Mouse (Mus musculus) neural tube, embryonic 11.5 days (tissue): ENCODE results near the gene Pou1f1. TPM values are rescaled to one million over a fixed set of nuclear protein-coding genes. Genes with fewer than 3 reads are reported as not detected.
A peak's percentile ranks its signal among the peaks of the same experiment; 100 is the strongest.

Experiments used
- ATAC-seq: fragments of 200-750 bp; cut with Nextera tagmentation; 2 replicates; pipeline ENCODE4 v1.8.0; 2017; ENCODE audit warnings: moderate number of reproducible peaks, mild to moderate bottlenecking, moderate TSS enrichment, moderate library complexity; ENCODE audit not compliant: insufficient read depth, low FRiP score, low TSS enrichment
- DNase-seq: peaks from one replicate; pipeline ENCODE4 v3.0.0-alpha.2; 2015; ENCODE audit warnings: low spot score
- H3K27ac ChIP-seq: fragments of 300-500 bp; sonication (generic); 2 replicates; pipeline ENCODE4 v1.5.1; 2014; ENCODE audit warnings: low read depth, mild to moderate bottlenecking, low read length
- H3K27me3 ChIP-seq: fragments of 300-500 bp; sonication (generic); 2 replicates; pipeline ENCODE4 v1.6.1; 2014; ENCODE audit warnings: mild to moderate bottlenecking, low read length, mixed read lengths; ENCODE audit not compliant: control insufficient read depth, insufficient read depth
- H3K36me3 ChIP-seq: fragments of 300-500 bp; sonication (generic); 2 replicates; pipeline ENCODE4 v1.6.1; 2014; ENCODE audit warnings: mild to moderate bottlenecking, low read length, moderate library complexity, mixed read lengths; ENCODE audit not compliant: control insufficient read depth, insufficient read depth
- H3K4me1 ChIP-seq: fragments of 300-500 bp; sonication (generic); 2 replicates; pipeline ENCODE4 v1.6.1; 2014; ENCODE audit warnings: low read length, mixed read lengths; ENCODE audit not compliant: control insufficient read depth, insufficient read depth
- H3K4me2 ChIP-seq: fragments of 300-500 bp; sonication (generic); 2 replicates; pipeline ENCODE4 v1.6.1; 2014; ENCODE audit warnings: low read depth, mild to moderate bottlenecking, moderate library complexity
- H3K4me3 ChIP-seq: fragments of 300-500 bp; sonication (generic); 2 replicates; pipeline ENCODE4 v1.5.1; 2014; ENCODE audit warnings: low read depth, low read length
- H3K9ac ChIP-seq: fragments of 300-500 bp; sonication (generic); 2 replicates; pipeline ENCODE4 v1.6.1; 2014; ENCODE audit warnings: mild to moderate bottlenecking, low read length
- H3K9me3 ChIP-seq: fragments of 300-500 bp; sonication (generic); 2 replicates; pipeline ENCODE4 v1.6.1; 2016; ENCODE audit warnings: low read length; ENCODE audit not compliant: control insufficient read depth
- WGBS: fragments of 180-500 bp; shearing (Covaris S2); extraction: QIAGEN DNeasy Blood & Tissue Kit; methylation state at CpG from one replicate; pipeline ENCODE4 v1.1.7; 2014; 5-methylcytosine and 5-hydroxymethylcytosine counted together
- polyA plus RNA-seq: library from polyadenylated mRNA; unstranded; fragments of >200 nt; fragmentation: Nextera tagmentation; extraction: Ambion mirVana; gene quantifications from 2 replicates; pipeline ENCODE4 v1.2.1, GENCODE M21; 2014

Pou1f1 gene
- not detected in 2 replicates for polyA plus RNA-seq

DNA sequence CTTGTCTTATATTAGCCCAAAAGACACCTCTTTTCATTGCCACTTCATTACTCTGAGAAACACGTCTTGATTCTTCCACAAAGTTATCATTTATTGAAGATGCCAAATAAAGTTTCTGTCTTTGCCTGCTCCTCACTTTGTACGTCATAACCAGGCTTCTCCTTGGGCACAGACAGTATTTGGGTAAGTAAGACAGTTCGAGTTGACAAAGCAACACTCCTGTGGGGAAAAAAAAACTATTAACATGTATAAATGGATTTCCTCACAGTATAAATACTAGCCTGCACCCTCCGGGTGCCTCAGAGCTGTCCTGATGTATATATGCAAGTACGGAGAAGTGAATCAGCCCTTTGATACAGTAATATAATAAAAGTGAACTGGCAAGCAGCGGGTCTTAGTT lies at the start of gene Pou1f1:
Gene Pou1f1 (plus strand): TSS at position 301 of the 400 bp plus-strand sequence.
- Histone ChIP-seq H3K4me2 (no peak within 1 kb of the TSS), H3K36me3 (no peaks in the 10 kb centered on the region), H3K9ac (no peak within 1 kb of the TSS), H3K4me3 (no peak within 1 kb of the TSS), H3K27ac (no peak within 1 kb of the TSS), H3K9me3 (no peaks in the 10 kb centered on the region), H3K27me3 (no peaks in the 10 kb centered on the region), H3K4me1 (no peaks in the 10 kb centered on the region)
- WGBS: 84% methylated on average over 6 of the region's 6 CpGs
- DNase-seq: no peak
- no peak for ATAC-seq

DNA sequence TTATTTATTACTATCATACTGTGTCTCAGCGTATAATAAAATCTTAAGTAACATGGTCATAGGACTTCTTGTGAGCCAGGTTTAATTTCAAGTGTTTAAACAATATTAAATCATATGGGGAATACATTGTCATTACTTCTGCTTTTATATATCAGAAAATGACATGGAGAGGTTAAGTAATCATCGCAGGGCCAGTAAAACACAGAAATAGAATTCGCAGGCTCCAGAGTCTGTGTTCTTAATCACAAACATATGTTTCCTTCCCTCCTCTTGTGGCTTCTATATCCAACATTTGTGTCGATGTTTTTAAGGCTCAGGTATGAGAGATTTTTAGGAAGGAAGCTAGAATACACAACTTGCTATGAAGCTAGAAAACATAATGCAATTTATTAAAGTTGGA lies 49.7 kb upstream of the Pou1f1 start:
- H3K9me3 ChIP-seq: no peaks in the 10 kb centered on the region
- WGBS: 67% methylated on average over 4 of the region's 4 CpGs

DNA sequence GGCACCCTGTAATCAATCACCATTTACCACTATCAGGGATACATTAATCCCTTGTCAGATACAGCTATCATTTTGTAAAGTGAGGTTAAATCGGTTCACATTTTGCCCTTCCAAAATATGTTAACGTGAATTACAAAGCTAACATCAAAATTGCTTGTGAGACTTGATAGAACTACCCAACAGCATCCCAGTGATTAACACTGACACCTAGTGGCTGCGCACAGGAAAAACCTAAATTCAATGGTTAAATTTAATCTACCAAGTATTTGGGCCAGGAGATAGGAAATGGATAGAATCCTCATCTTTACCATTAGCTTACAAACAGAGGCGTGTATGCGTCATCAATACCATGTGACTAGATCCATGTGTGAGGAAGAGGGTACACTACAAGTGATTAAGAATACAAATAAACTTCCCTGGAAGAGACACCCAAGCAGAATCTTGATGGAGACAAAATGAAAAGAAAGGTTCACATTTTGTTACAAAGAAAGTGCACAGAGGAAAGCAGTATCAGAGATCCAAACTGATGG lies 47.8 kb upstream of the Pou1f1 start:
- Histone ChIP-seq H3K36me3 (no peaks in the 10 kb centered on the region), H3K27me3 (no peaks in the 10 kb centered on the region), H3K4me3 (no peak overlapping the region), H3K9ac (no peak overlapping the region), H3K4me1 (no peaks in the 10 kb centered on the region), H3K9me3 (no peaks in the 10 kb centered on the region), H3K4me2 (no peak overlapping the region), H3K27ac (no peak overlapping the region)
- peak; percentile 35 for DNase-seq
- WGBS: 25% methylated on average over 5 of the region's 5 CpGs
- ATAC-seq: no peak

More for the DNA sequence above, 49.7 kb upstream of the Pou1f1 start:
- no peaks in the 10 kb centered on the region for H3K4me1 ChIP-seq
- DNase-seq: no peak
- no peak overlapping the region for H3K4me2 ChIP-seq
- H3K36me3 ChIP-seq: no peaks in the 10 kb centered on the region
- H3K27me3 ChIP-seq: no peaks in the 10 kb centered on the region
- H3K9ac ChIP-seq: no peak overlapping the region
- no peak for ATAC-seq
- H3K27ac ChIP-seq: no peak overlapping the region
- H3K4me3 ChIP-seq: no peak overlapping the region

DNA sequence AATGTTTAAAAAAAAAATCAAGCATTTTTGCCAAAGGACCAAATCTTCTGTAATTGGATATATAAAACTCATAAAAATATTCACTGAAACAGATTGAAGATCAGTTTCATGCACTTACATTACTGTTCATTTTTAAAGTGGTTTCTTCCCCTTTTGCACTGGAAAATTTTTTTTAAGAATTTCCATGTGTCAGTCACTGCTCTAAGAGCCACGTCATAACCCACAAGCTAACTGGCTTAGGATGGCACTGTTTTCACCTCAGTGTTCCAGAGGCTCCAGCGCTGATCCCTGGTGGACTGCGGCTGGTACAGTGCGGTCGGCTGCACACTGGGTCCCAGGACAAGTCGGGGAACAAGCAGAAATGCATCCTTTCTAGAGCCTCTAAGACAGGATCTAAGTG lies 34.6 kb upstream of the Pou1f1 start:
- H3K4me2 ChIP-seq: no peak overlapping the region
- WGBS: 88% methylated on average over 6 of the region's 6 CpGs
- H3K36me3 ChIP-seq: no peaks in the 10 kb centered on the region
- DNase-seq: no peak
- no peak overlapping the region for H3K27ac ChIP-seq
- H3K9me3 ChIP-seq: no peaks in the 10 kb centered on the region
- ATAC-seq: no peak
- no peak overlapping the region for H3K4me3 ChIP-seq
- no peaks in the 10 kb centered on the region for H3K4me1 ChIP-seq
- no peak overlapping the region for H3K9ac ChIP-seq
- H3K27me3 ChIP-seq: no peaks in the 10 kb centered on the region

DNA sequence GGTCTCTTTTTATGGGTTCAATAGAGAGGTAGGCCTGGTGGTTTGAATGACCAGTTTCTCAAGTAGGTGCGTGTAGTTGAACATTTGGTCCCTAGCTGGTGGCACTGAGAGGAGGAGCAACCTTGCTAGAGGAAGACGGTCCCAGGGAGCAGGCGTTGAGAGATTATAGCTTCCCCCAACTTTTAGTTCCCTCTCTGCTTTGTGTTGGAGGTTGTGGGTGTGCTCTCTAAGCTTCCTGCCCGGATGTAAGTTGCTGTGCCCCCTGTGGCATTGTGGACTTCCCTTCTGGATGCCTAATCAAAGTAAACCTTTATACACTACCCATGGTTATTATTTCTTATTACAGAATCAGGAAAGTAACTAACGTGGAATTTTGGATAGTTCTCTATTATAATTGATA lies 24.3 kb upstream of the Pou1f1 start:
- no peak overlapping the region for H3K4me3 ChIP-seq
- ATAC-seq (no peak), DNase-seq (no peak)
- no peaks in the 10 kb centered on the region for H3K36me3 ChIP-seq
- no peak overlapping the region for H3K9ac ChIP-seq
- H3K27me3 ChIP-seq: no peaks in the 10 kb centered on the region
- WGBS: 71% methylated on average over 5 of the region's 5 CpGs
- H3K4me2 ChIP-seq: no peak overlapping the region
- H3K9me3 ChIP-seq: no peaks in the 10 kb centered on the region
- H3K27ac ChIP-seq: no peak overlapping the region
- H3K4me1 ChIP-seq: no peaks in the 10 kb centered on the region

DNA sequence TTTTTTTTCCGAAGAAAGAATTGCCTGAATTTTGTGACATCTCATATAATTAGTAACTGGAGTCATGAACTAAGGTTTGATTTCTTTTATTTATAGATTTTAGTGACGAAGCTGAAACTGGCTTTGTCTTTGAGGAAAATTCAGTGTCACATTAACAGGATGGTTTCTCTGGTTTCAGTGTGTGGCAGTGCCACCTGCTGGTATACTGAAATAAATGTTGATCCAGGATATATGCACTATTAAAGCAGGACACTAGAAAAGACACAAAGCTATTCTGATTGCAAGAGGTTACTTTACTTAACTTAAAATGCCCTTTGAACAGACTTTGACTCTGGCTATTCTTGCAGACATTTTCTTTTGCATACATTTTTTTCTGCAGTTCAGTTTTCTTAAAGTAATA lies 23.3 kb upstream of the Pou1f1 start:
- no peaks in the 10 kb centered on the region for H3K4me1 ChIP-seq
- no peak for ATAC-seq
- H3K9ac ChIP-seq: no peak overlapping the region
- no peaks in the 10 kb centered on the region for H3K27me3 ChIP-seq
- DNase-seq: peak; percentile 26
- H3K27ac ChIP-seq: no peak overlapping the region
- no peak overlapping the region for H3K4me2 ChIP-seq
- H3K4me3 ChIP-seq: no peak overlapping the region
- H3K36me3 ChIP-seq: no peaks in the 10 kb centered on the region
- no peaks in the 10 kb centered on the region for H3K9me3 ChIP-seq
- 53% methylated on average over 2 of the region's 2 CpGs for WGBS

DNA sequence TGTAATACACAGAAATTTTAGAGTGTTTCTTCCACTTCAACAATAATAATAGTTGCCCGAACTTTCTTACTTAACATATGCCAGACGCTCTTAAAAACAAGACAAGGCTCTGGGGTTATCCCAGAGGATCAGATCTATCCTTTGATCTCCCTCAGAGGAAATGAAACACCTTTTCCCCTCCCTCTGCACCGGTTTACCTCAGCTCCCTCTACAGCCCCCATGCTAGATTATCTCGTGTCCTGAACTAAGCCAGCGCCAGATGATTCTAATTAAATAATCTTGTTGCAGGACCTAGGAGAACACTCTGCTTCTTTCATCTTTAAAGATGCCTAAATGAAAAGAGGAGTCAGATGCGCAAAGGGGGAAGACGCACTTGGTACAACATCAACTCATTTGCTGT lies 6.1 kb upstream of the Pou1f1 start:
- no peaks in the 10 kb centered on the region for H3K36me3 ChIP-seq
- no peaks in the 10 kb centered on the region for H3K9me3 ChIP-seq
- H3K27me3 ChIP-seq: no peaks in the 10 kb centered on the region
- H3K4me3 ChIP-seq: no peak overlapping the region
- no peak overlapping the region for H3K9ac ChIP-seq
- H3K27ac ChIP-seq: no peak overlapping the region
- no peak for ATAC-seq
- no peaks in the 10 kb centered on the region for H3K4me1 ChIP-seq
- DNase-seq: no peak
- 69% methylated on average over 7 of the region's 7 CpGs for WGBS
- no peak overlapping the region for H3K4me2 ChIP-seq

DNA sequence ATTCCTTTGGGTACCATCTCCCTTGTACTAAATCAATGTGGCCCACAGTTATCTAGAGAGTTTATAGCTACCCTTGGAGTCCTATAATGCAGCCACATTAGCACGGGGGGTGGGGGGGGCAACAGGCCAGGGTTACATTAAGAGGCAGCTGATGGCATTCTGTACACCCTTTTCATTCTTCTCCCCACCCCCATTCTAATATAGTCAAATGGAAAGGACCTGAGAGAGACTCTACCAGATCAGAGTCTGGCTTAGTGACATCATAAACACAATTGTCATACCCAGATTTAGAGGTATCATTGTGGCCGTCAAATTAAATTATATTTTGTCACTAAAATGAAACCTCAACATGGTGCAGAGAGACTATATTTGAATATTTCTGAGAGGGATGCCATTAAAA lies 5.7 kb downstream of the Pou1f1 start:
- H3K36me3 ChIP-seq: no peaks in the 10 kb centered on the region
- H3K9ac ChIP-seq: no peak overlapping the region
- H3K4me2 ChIP-seq: no peak overlapping the region
- no peaks in the 10 kb centered on the region for H3K27me3 ChIP-seq
- H3K27ac ChIP-seq: no peak overlapping the region
- no peak for DNase-seq
- no peaks in the 10 kb centered on the region for H3K9me3 ChIP-seq
- H3K4me3 ChIP-seq: no peak overlapping the region
- H3K4me1 ChIP-seq: no peaks in the 10 kb centered on the region
- WGBS: 80% methylated on average over 2 of the region's 2 CpGs
- no peak for ATAC-seq

DNA sequence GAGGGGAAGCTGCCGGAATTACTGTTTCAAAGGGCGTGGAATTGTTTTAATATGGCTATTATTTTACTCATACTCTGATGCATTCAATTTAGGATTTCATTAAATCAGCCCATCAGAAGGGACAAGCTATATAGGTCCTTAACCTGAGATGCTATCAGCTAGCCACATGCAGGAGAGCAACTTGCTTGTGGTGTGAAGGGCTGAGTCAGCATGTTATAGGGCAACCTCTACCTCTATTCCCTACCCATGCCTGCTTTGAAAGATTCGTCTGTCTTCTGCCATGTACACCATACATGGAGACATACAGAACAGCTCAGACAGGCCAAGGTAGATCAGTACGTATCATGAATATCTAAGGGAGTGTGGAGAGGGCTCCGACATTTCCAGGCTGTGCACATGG lies 6.4 kb downstream of the Pou1f1 start:
- no peaks in the 10 kb centered on the region for H3K36me3 ChIP-seq
- no peak overlapping the region for H3K27ac ChIP-seq
- no peak overlapping the region for H3K4me3 ChIP-seq
- no peak overlapping the region for H3K4me2 ChIP-seq
- no peak for DNase-seq
- no peak overlapping the region for H3K9ac ChIP-seq
- H3K4me1 ChIP-seq: no peaks in the 10 kb centered on the region
- no peaks in the 10 kb centered on the region for H3K27me3 ChIP-seq
- no peak for ATAC-seq
- WGBS: 84% methylated on average over 5 of the region's 5 CpGs
- H3K9me3 ChIP-seq: no peaks in the 10 kb centered on the region
